Mouse (Mus musculus) cerebellum, adult 2 months (tissue): ENCODE measurements around the gene Derl3.

Experiments used
- CTCF ChIP-seq: fragments of 200-500 bp; IDR thresholded peaks from 2 replicates; pipeline ENCODE4 v1.5.1; 2011; ENCODE audit warnings: low read depth, mild to moderate bottlenecking, control low read depth, low read length, moderate library complexity, borderline replicate concordance; ENCODE audit not compliant: insufficient read depth
- POLR2A ChIP-seq: fragments of 200-500 bp; IDR thresholded peaks from 2 replicates; pipeline ENCODE4 v1.6.1; 2011; ENCODE audit warnings: low read length, control low read depth, borderline replicate concordance; ENCODE audit not compliant: insufficient read depth

GRCm38 (mm10) chr10:75856155-75856907, 36.9 kb upstream of the Derl3 start:
- TF ChIP-seq CTCF (no peak), POLR2A (no peak)
